Mouse (Mus musculus): Measurements from ENCODE around the gene Cxcl9. TPM values are rescaled to one million over a fixed set of nuclear protein-coding genes. Genes with fewer than 3 reads are reported as not detected.

Gene Cxcl9
- total RNA-seq (2014; rRNA removed) = not detected in 2 replicates
- not detected in 2 replicates for polyA plus RNA-seq (2015; fragmentation: Nextera tagmentation; extraction: Ambion mirVana)

DNA sequence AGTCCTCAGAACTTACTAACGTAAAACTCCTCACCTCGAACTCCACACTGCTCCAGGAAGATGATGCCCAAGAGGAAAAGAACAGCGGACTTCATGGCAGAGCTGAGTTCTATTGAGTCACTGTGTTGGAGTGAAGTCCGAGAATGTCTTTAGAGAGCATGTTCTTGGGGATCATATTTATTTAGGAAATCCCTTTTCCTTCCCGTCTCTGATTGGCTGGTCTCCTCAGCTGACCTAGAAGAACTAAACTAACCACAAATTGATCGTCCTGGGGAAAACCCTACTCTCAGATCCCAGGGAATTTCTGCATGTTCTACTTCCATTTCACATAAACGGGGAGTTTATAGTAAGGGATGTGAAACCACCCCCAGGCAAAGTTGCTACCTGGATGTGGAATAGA is at the start of gene Cxcl9:
Gene Cxcl9, minus strand, starts transcription at position 151 of the 400 bp plus-strand sequence.
- H3K4me3 ChIP-seq (ENCODE audit: low read depth, low read length) = no peak within 1 kb of the TSS
- no peak for TF ChIP-seq CTCF (IDR thresholded peaks at IDR 0.05)

DNA sequence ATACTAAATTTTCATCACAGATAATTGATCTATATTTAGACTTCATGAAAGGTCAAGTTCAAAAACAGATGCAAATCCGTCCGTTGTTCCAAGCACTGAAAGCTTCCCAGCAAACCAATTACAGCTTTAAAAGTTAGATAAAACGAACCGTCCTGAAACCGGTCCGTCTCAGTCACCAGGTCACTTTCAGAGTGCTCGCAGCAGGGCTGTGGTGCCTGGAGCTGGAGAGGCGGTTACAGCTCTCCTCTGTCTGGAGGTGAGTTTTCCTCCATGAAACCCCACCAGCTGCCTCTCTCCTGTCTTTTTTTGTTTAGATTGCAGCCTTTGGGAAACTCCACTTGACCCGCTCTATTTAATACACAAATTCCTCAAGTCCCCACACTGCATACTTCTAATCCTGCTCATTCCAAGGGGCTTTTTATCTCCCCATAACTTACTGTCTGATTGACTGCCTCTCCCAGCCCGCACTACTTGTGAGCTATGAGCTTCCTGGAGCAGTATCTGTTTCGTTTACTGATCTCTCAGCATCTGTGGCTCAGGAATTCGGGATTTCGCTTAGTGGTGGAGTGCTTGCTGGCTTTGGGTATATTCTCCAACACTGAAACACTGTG is 49.0 kb upstream of the Cxcl9 start:
- H3K4me3 ChIP-seq (ENCODE audit: low read depth, low read length) = no peak overlapping the region
- no peak overlapping the region for H3K4me2 ChIP-seq (ENCODE audit: low read depth, low read length, poor library complexity, severe bottlenecking)
- H3K36me3 ChIP-seq (ENCODE audit: insufficient read depth, low read length) = no peaks in the 10 kb centered on the region
- no peaks in the 10 kb centered on the region for H3K27me3 ChIP-seq (ENCODE audit: insufficient read depth, low read length)
- H3K27ac ChIP-seq (ENCODE audit: low read depth, low read length) = no peak overlapping the region
- TF ChIP-seq CTCF (IDR thresholded peaks at IDR 0.05) = no peak
- WGBS = 29% methylated on average over 13 of the region's 13 CpGs
- no peaks in the 10 kb centered on the region for H3K4me1 ChIP-seq (ENCODE audit: insufficient read depth, low read length)
- H3K9me3 ChIP-seq (ENCODE audit: low read length) = no peaks in the 10 kb centered on the region
- no peak for ATAC-seq (ENCODE audit: low FRiP score)
- DNase-seq (ENCODE audit: low spot score) = no peak
- H3K9ac ChIP-seq (replicated peaks; ENCODE audit: low read length, poor library complexity, severe bottlenecking) = no peak overlapping the region

More for the DNA sequence above, at the start of gene Cxcl9:
- no peak within 1 kb of the TSS for H3K4me2 ChIP-seq (ENCODE audit: low read depth, low read length, poor library complexity, severe bottlenecking)
- no peak within 1 kb of the TSS for H3K9ac ChIP-seq (replicated peaks; ENCODE audit: low read length, poor library complexity, severe bottlenecking)
- H3K9me3 ChIP-seq (ENCODE audit: low read length) = no peaks in the 10 kb centered on the region
- H3K4me1 ChIP-seq (ENCODE audit: insufficient read depth, low read length) = no peaks in the 10 kb centered on the region
- H3K27ac ChIP-seq (ENCODE audit: low read depth, low read length) = no peak within 1 kb of the TSS
- no peak for ATAC-seq (ENCODE audit: low FRiP score)
- H3K36me3 ChIP-seq (ENCODE audit: insufficient read depth, low read length) = no peaks in the 10 kb centered on the region
- 87% methylated on average over 7 of the region's 7 CpGs for WGBS
- no peak for DNase-seq (ENCODE audit: low spot score)
- no peaks in the 10 kb centered on the region for H3K27me3 ChIP-seq (ENCODE audit: insufficient read depth, low read length)

DNA sequence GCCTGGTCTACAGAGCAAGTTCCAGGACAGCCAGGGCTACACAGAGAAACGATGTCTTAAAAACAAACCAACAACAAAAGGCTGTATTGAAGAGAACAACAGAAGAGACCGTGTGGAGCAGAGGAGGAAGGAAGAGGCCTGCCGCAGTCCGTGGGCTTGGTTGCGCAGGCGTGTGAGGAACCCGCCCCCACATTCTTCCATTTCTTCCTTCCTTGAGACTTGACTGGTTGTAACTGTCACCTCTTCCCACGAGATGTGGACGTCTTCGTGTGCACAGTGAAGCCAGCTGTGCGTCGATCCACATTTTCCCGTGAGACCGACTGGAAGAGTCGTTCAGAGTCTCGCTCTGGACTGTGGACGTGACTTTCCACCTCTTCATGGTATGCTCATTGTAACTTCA is 47.5 kb upstream of the Cxcl9 start:
- Histone ChIP-seq H3K9ac (replicated peaks; ENCODE audit: low read length, poor library complexity, severe bottlenecking) (no peak overlapping the region), H3K4me2 (ENCODE audit: low read depth, low read length, poor library complexity, severe bottlenecking) (no peak overlapping the region), H3K27me3 (ENCODE audit: insufficient read depth, low read length) (no peaks in the 10 kb centered on the region), H3K36me3 (ENCODE audit: insufficient read depth, low read length) (no peaks in the 10 kb centered on the region), H3K4me3 (ENCODE audit: low read depth, low read length) (no peak overlapping the region), H3K27ac (ENCODE audit: low read depth, low read length) (no peak overlapping the region), H3K4me1 (ENCODE audit: insufficient read depth, low read length) (no peaks in the 10 kb centered on the region), H3K9me3 (ENCODE audit: low read length) (no peaks in the 10 kb centered on the region)
- ATAC-seq (ENCODE audit: low FRiP score) (no peak), DNase-seq (ENCODE audit: low spot score) (no peak)
- 89% methylated on average over 17 of the region's 17 CpGs for WGBS
- TF ChIP-seq CTCF (IDR thresholded peaks at IDR 0.05) = no peak

DNA sequence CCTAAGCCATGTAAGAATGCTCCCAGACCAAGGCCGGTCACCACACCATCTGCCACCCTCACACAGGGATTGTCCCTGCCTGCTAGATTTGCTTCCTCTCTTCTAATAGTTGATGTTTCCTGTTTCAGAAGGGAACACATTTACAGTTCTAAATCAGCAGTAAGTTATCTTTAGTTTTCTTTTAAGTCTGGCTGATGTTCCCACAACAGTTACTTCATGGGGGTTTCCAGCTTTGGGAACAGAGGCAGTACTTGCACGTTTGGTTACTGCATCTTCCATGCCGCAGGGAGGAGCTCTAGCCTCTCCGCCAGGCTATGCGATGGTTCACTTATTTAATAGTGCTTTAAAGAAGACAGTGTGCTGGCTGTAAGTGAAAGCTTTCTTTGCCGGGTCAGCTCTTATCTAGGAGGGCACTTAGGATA is 46.9 kb upstream of the Cxcl9 start:
- H3K27ac ChIP-seq (ENCODE audit: low read depth, low read length) = no peak overlapping the region
- H3K9me3 ChIP-seq (ENCODE audit: low read length) = no peaks in the 10 kb centered on the region
- TF ChIP-seq CTCF (IDR thresholded peaks at IDR 0.05) = no peak
- ATAC-seq (ENCODE audit: low FRiP score) (no peak), DNase-seq (ENCODE audit: low spot score) (no peak)
- no peaks in the 10 kb centered on the region for H3K36me3 ChIP-seq (ENCODE audit: insufficient read depth, low read length)
- 80% methylated on average over 6 of the region's 6 CpGs for WGBS
- H3K4me3 ChIP-seq (ENCODE audit: low read depth, low read length) = no peak overlapping the region
- H3K27me3 ChIP-seq (ENCODE audit: insufficient read depth, low read length) = no peaks in the 10 kb centered on the region
- no peak overlapping the region for H3K4me2 ChIP-seq (ENCODE audit: low read depth, low read length, poor library complexity, severe bottlenecking)
- no peak overlapping the region for H3K9ac ChIP-seq (replicated peaks; ENCODE audit: low read length, poor library complexity, severe bottlenecking)
- H3K4me1 ChIP-seq (ENCODE audit: insufficient read depth, low read length) = no peaks in the 10 kb centered on the region

DNA sequence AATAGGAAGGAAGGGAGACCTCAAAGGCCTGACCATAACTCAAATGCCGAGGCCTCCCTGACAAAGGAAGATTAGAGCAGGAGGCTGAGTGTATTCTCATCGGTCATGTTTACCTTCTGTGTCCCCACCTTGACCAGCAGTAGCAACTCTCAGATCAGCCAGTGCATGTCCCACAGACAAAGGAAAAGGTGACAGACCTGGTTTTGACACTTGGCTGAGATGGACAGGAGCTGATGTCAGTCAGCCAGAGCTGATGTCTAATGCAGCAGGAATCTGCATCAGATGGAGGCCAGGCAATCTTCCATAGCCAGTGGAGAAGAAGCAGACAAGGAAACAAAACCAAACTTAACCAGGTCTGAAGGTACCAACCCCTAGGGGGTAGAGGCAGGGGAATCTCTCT is 44.7 kb upstream of the Cxcl9 start:
- 74% methylated on average over 2 of the region's 2 CpGs for WGBS
- Histone ChIP-seq H3K9me3 (ENCODE audit: low read length) (no peaks in the 10 kb centered on the region), H3K4me3 (ENCODE audit: low read depth, low read length) (no peak overlapping the region), H3K9ac (replicated peaks; ENCODE audit: low read length, poor library complexity, severe bottlenecking) (no peak overlapping the region), H3K4me2 (ENCODE audit: low read depth, low read length, poor library complexity, severe bottlenecking) (no peak overlapping the region), H3K27me3 (ENCODE audit: insufficient read depth, low read length) (no peaks in the 10 kb centered on the region), H3K4me1 (ENCODE audit: insufficient read depth, low read length) (no peaks in the 10 kb centered on the region), H3K36me3 (ENCODE audit: insufficient read depth, low read length) (no peaks in the 10 kb centered on the region), H3K27ac (ENCODE audit: low read depth, low read length) (no peak overlapping the region)
- no peak for TF ChIP-seq CTCF (IDR thresholded peaks at IDR 0.05)
- no peak for DNase-seq (ENCODE audit: low spot score)
- ATAC-seq (ENCODE audit: low FRiP score) = no peak

DNA sequence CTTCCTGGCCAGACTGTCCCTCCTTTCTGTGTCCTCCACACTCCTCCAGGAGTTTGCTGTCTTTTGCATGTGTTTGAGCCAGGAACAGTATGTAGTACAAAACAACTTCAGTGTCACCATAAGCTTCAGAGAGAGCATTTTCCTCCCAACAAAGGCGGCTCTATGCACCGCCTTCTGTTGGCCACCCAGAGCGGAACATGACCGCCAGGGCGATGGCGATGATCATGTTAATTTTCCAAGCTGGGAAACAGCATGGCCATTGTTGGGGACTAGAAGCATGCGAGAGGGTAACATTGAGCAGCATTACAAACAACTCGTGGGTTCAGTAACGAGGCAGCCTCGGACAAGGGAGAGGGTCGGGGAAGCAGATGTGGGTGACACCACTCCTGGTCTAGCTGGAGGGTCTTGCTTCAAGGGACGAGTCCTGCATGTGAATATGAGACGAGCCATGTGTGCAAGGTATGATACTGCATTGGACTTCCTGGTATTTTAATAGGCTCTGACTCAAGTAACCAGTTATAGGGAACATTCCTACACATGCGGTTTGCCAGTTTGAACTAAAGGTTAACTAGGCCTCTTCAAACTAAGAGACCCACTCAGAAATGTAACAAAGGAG is 43.6 kb upstream of the Cxcl9 start:
- H3K36me3 ChIP-seq (ENCODE audit: insufficient read depth, low read length) = no peaks in the 10 kb centered on the region
- ATAC-seq (ENCODE audit: low FRiP score) (no peak), DNase-seq (ENCODE audit: low spot score) (peak; percentile 44)
- H3K9me3 ChIP-seq (ENCODE audit: low read length) = no peaks in the 10 kb centered on the region
- H3K4me3 ChIP-seq (ENCODE audit: low read depth, low read length) = no peak overlapping the region
- no peaks in the 10 kb centered on the region for H3K27me3 ChIP-seq (ENCODE audit: insufficient read depth, low read length)
- TF ChIP-seq CTCF (IDR thresholded peaks at IDR 0.05) = no peak
- H3K4me2 ChIP-seq (ENCODE audit: low read depth, low read length, poor library complexity, severe bottlenecking) = no peak overlapping the region
- no peak overlapping the region for H3K9ac ChIP-seq (replicated peaks; ENCODE audit: low read length, poor library complexity, severe bottlenecking)
- WGBS = 63% methylated on average over 14 of the region's 14 CpGs
- no peaks in the 10 kb centered on the region for H3K4me1 ChIP-seq (ENCODE audit: insufficient read depth, low read length)
- no peak overlapping the region for H3K27ac ChIP-seq (ENCODE audit: low read depth, low read length)

Measured in midbrain, postnatal 0 days (tissue).